Comparison of ENCODE assay signal across 13 mouse cellular contexts in the genomic region with DNA sequence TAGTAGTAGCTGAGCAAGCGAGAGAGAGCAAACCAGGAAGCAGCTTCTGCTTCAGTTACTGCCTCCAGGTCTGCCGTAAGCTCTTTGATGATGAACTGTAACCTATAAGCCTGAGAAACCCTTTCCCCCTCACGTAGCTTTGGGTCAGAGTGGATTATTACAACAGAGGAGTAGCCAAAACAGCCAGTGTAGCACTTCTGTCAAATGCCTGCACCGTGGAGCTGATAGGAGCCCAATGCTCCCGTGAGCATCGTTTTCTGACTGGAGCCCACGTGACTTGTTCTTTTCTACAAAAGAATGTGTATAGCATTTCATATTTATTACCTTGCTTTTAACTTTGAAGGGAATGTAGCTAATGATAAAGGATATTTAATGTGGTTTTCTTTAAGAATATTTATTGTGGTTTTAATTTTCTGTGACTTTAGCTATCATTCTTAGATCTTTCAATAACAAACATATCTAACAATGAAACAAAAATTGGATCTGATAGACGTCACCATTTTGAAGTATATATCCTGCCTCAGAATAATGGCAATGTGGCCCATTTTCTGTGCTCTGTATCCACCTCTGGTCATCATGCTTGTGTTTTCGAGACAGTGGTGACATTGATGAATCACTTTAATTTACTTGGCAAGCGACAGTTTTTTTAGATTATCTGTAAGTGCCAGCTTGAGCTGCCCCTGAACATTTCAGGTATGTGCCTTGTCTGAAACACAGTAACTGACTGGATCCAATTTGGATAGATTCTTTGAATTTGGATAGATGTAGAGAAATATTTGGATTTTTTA.
"Had no signal": no experiment of that assay in that cellular context is flagged by ENCODE, and none has a peak within 500 bp of the region (broad histone marks: within the 10 kb centered on the region; RNA-seq: fewer than 3 reads in every experiment).

No protein-coding gene starts in this region.

- H3K27me3 ChIP-seq: limb, embryonic 12.5 days had no signal

- DNase-seq: kidney, adult 11 months; kidney, adult 9 months; kidney, postnatal 36 days; layer of hippocampus, adult 9-11 months; liver; lung, adult 18-20 months; midbrain, embryonic 14.5 days; right cerebral cortex, adult 18-20 months; thymus, adult 18-20 months; thymus, postnatal 14 days had no signal

- H3K4me3 ChIP-seq: limb, embryonic 12.5 days had no signal

- H3K9ac ChIP-seq: limb, embryonic 12.5 days; liver, embryonic 14.5 days had no signal

- H3K9me3 ChIP-seq: limb, embryonic 12.5 days had no signal

- H3K4me2 ChIP-seq: limb, embryonic 12.5 days had no signal

- H3K27ac ChIP-seq: kidney, postnatal 0 days; limb, embryonic 12.5 days; liver, embryonic 14.5 days had no signal

- H3K36me3 ChIP-seq: limb, embryonic 12.5 days had no signal
